Mouse (Mus musculus) embryo, embryonic 10 days (tissue): ENCODE results near the gene Prkn.

Experiments used
- DNase-seq: peaks from one replicate; pipeline ENCODE4 v3.0.0-alpha.2; 2015; ENCODE audit warnings: low spot score

Prkn gene

DNA sequence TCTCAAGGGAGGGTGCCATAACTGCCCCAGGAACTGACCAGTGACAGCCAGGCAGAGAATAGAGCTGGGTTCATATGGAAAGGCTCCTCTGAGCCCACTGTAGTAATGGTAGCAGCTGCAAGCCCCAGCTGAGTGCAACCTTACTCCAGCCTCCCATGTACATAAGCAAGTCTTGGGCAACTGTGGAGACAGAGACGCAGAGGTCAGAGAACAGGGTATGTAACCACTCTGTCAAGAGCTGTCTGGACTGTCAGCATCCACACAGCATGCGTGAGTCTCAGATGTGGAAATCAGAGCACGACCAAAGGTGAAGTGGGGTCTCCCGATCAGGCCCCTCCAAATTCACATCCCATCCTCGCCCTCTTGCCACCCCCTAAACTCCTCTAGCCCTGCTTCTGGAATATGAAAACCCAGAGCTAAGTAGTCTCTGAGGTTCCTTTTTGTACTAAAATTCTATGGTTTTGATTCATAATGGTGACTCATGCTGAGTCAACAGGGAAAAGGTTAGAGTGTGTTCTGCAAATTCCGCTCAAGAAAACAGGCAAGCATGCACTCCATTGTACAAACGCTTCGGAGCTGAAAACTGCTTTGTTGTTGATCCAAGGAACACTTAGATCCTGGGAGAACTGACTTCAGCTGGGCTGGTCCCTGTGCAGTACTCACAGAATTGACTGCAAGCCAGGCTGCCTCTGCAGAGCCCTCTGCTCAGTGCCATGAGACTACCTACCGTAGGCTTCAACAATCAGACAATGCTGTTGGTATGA is 1254.8 kb downstream of the Prkn start:
- no peak for DNase-seq

- DNase-seq: no peak
Observed at GRCm38 (mm10) chr17:12099415-12099814, 1259.2 kb downstream of the Prkn start.

- no peak for DNase-seq
Observed at GRCm38 (mm10) chr17:12102326-12102725, 1262.1 kb downstream of the Prkn start.

- peak; percentile 33 for DNase-seq
Observed at GRCm38 (mm10) chr17:12103781-12104180, 1263.6 kb downstream of the Prkn start.

- DNase-seq: no peak
Observed at GRCm38 (mm10) chr17:12104245-12104644, 1264.1 kb downstream of the Prkn start.

DNA sequence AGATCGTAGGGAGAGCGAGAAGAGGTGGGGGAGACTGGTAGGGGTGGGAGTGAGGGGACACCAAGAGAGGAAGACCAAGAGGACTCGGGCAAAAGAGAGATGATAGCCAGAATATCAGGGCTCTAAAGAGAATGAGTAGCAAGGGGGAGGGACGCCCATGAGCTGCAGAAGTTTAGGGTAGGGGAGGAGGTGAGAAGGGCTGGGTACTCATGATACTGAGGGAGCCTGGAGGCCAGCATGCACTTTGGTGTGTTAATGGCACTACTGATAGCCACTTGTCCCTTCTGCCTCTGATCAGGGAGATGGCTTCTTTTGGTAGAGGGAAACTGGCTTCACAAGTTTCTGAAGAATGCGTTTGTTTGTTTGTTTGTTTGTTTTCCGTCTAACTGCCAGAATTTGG is 1264.5 kb downstream of the Prkn start:
- no peak for DNase-seq

- no peak for DNase-seq
Observed at GRCm38 (mm10) chr17:12106255-12106654, 1266.1 kb downstream of the Prkn start.
